Mouse (Mus musculus) forebrain, embryonic 15.5 days (tissue): Measurements from ENCODE around the gene Lipf. TPM values are rescaled to one million over a fixed set of nuclear protein-coding genes. Genes with fewer than 3 reads are reported as not detected.

Experiments used
- ATAC-seq: fragments of 200-750 bp; cut with Nextera tagmentation; replicated peaks from 2 replicates; pipeline ENCODE4 v1.8.0; 2017; ENCODE audit warnings: mild to moderate bottlenecking, moderate TSS enrichment, moderate library complexity
- H3K27ac ChIP-seq: fragments of 300-500 bp; sonication (generic); replicated peaks from 2 replicates; pipeline ENCODE4 v1.5.1; 2015; ENCODE audit warnings: mild to moderate bottlenecking, inconsistent platforms
- H3K27me3 ChIP-seq: fragments of 300-500 bp; sonication (generic); 2 replicates; pipeline ENCODE4 v1.6.1; 2015; ENCODE audit warnings: inconsistent platforms
- H3K36me3 ChIP-seq: fragments of 300-500 bp; sonication (generic); 2 replicates; pipeline ENCODE4 v1.6.1; 2015; ENCODE audit warnings: mild to moderate bottlenecking, inconsistent platforms
- H3K4me1 ChIP-seq: fragments of 300-500 bp; sonication (generic); 2 replicates; pipeline ENCODE4 v1.6.1; 2015; ENCODE audit warnings: inconsistent platforms
- H3K4me2 ChIP-seq: fragments of 300-500 bp; sonication (generic); replicated peaks from 2 replicates; pipeline ENCODE4 v1.6.1; 2015; ENCODE audit warnings: mild to moderate bottlenecking, inconsistent platforms
- H3K4me3 ChIP-seq: fragments of 300-500 bp; sonication (generic); 2 replicates; pipeline ENCODE4 v1.5.1; 2015; ENCODE audit warnings: mild to moderate bottlenecking, inconsistent platforms
- H3K9ac ChIP-seq: fragments of 300-500 bp; sonication (generic); replicated peaks from 2 replicates; pipeline ENCODE4 v1.6.1; 2015; ENCODE audit warnings: mild to moderate bottlenecking, inconsistent platforms
- H3K9me3 ChIP-seq: fragments of 300-500 bp; sonication (generic); 2 replicates; pipeline ENCODE4 v1.6.1; 2016; ENCODE audit warnings: inconsistent platforms
- WGBS: fragments of 180-500 bp; shearing (Covaris S2); methylation state at CpG from one replicate; pipeline ENCODE4 v1.1.7; 2015; ENCODE audit warnings: mixed read lengths; 5-methylcytosine and 5-hydroxymethylcytosine counted together
- polyA plus RNA-seq: library from polyadenylated mRNA; unstranded; fragments of >200 nt; fragmentation: Nextera tagmentation; extraction: Ambion mirVana; gene quantifications from 2 replicates; pipeline ENCODE4 v1.2.1, GENCODE M21; 2015

Lipf gene
- not detected in 2 replicates for polyA plus RNA-seq

DNA sequence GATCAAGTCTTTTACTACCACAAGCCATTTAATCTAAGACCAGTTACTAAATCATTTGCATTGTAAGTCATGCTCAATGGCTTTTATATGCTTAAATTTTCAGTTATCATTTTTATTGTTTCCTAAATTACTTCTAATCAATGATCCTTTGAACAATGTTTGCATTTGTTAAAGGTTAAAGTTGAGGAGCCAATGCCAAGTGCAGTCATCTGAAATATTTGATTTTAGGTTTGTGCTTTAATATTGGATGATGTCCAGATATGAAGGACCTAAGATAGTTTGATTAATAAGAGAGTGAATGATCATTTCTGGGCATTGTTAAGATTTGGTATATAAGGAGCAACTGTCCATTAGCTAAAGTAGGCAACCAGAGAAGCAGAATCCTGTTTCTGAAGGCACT is at the start of gene Lipf:
TSS of gene Lipf (plus strand) at position 301 of the 400 bp plus-strand sequence.
- Histone ChIP-seq H3K27me3 (no peaks in the 10 kb centered on the region), H3K4me3 (no peak within 1 kb of the TSS), H3K9ac (no peak within 1 kb of the TSS), H3K27ac (no peak within 1 kb of the TSS), H3K4me1 (no peaks in the 10 kb centered on the region), H3K4me2 (no peak within 1 kb of the TSS), H3K36me3 (no peaks in the 10 kb centered on the region), H3K9me3 (no peaks in the 10 kb centered on the region)
- ATAC-seq: no peak

DNA sequence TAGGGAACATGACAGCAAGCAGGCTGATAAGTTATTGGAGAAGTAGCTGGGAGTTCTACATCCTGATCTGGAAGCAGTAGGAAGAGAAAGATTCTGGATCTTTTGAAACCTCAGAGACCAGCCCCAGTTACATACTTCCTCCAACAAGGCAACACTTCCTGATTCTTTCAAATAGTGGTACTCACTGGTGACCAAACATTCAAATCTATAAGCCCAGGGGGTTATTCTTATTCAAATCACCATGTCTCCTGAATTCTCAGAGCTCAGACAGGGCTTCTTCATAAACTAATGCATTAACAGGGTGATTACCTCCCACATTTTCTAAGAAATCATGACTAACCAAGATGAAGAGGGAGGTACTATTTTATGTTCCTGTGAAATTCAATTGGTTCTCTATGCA is 36.9 kb upstream of the Lipf start:
- Histone ChIP-seq H3K9me3 (no peaks in the 10 kb centered on the region), H3K4me3 (no peak overlapping the region), H3K9ac (no peak overlapping the region), H3K27me3 (no peaks in the 10 kb centered on the region), H3K27ac (no peak overlapping the region), H3K4me1 (no peaks in the 10 kb centered on the region), H3K36me3 (no peaks in the 10 kb centered on the region), H3K4me2 (no peak overlapping the region)
- no peak for ATAC-seq

DNA sequence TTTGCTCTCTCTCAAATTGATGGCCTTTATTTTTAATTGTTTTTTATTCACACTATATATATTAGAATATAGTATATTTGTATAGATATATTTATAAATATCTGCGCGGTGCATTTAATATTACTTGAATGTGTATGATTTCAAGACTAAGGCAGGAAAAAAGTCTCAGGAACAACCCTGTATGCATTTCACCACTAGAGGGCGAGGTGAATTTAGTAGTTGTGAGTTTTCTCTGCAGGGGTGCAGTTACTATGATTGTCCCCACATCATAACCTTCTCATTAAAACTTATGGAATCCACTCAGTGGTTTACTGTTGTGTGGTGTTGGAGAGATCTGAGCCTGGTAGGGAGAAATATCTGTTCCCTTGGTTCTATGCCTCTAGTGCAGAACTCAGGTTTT is 18.0 kb downstream of the Lipf start:
- no peaks in the 10 kb centered on the region for H3K4me1 ChIP-seq
- no peaks in the 10 kb centered on the region for H3K27me3 ChIP-seq
- no peak for ATAC-seq
- no peaks in the 10 kb centered on the region for H3K36me3 ChIP-seq
- H3K4me2 ChIP-seq: no peak overlapping the region
- H3K9ac ChIP-seq: no peak overlapping the region
- no peak overlapping the region for H3K4me3 ChIP-seq
- H3K27ac ChIP-seq: no peak overlapping the region
- WGBS: 46% methylated on average over 3 of the region's 3 CpGs
- no peaks in the 10 kb centered on the region for H3K9me3 ChIP-seq

DNA sequence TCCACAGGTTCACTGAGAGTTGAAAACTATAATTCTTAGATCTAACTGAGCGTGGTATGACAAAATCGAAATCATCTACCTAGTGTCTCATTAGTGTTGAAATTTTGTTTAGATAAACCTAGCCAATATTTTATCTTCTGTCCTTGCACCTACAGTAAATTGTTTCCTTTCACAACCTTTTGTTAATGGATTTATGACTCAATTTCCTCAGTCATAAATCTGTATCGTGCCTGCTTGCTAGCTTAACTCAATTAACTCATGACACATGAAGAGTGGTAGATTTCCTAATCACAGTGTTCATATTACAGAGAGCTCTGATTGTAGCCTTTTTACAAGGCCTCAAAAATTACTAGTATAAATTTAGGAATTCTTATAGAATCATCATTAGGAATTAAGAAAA is 22.1 kb downstream of the Lipf start:
- Histone ChIP-seq H3K4me3 (no peak overlapping the region), H3K9ac (no peak overlapping the region), H3K36me3 (no peaks in the 10 kb centered on the region), H3K9me3 (no peaks in the 10 kb centered on the region), H3K27ac (no peak overlapping the region), H3K27me3 (no peaks in the 10 kb centered on the region), H3K4me2 (no peak overlapping the region), H3K4me1 (no peaks in the 10 kb centered on the region)
- WGBS: 93% methylated on average over 3 of the region's 3 CpGs
- ATAC-seq: no peak

DNA sequence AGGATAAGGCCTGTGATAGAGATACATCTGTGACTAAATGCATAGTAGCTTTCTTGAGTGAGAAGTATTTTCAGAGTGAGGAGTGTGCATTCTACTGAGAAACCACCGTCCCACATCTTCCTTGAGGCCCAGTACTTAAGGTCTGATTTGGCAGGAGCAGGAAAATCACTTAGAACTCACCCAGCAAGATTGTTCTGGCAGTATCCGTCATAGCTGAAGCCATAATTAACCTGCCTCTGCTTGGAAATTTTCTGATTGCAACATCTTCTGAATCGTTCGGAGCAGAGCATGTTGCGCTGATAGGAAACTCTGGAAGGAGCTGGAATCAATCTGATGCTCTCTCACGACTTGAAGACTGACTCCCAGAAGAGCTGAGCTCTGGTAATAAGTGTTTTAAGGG is 47.0 kb downstream of the Lipf start, which contains the start of gene Lipk:
TSS of gene Lipk (plus strand) at position 289 of the 400 bp plus-strand sequence.
- Histone ChIP-seq H3K36me3 (no peaks in the 10 kb centered on the region), H3K27me3 (no peaks in the 10 kb centered on the region), H3K27ac (no peak within 1 kb of the TSS), H3K4me3 (no peak within 1 kb of the TSS), H3K9ac (no peak within 1 kb of the TSS), H3K4me1 (no peaks in the 10 kb centered on the region), H3K4me2 (no peak within 1 kb of the TSS), H3K9me3 (no peaks in the 10 kb centered on the region)
- 87% methylated on average over 6 of the region's 6 CpGs for WGBS
- ATAC-seq: no peak

DNA sequence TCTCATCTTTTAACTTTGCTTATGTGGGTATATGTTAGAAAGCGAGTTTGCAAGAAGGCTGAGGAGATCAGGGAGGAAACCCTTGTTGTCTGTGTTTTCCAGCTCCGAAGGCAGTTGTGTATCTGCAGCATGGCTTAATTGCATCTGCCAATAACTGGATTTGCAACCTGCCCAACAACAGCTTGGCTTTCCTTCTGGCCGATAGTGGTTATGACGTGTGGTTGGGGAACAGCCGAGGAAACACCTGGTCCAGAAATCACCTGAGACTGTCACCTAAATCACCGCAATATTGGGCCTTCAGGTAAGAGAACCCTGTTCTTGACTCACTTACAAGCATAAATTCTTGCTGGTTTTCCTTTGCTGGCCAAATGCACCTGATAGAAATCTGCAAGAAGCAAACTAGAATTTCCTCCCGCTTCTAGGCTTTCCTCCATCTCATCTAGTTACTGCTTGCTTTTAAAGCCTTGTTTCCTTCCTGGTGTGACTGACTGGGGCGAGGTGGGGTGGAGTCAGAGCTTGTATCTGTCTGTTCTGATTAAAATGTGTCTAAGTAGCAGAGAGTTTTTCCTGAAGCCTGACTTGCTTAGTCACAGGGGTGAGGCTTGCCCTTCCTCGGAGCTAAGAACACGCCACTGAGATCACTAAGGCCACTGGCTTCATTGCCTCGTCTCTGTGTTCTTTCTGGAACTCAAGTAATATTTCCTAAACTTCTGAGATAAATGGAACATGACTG is 60.6 kb downstream of the Lipf start:
- Histone ChIP-seq H3K4me3 (no peak overlapping the region), H3K27ac (no peak overlapping the region), H3K27me3 (no peaks in the 10 kb centered on the region), H3K9me3 (no peaks in the 10 kb centered on the region), H3K9ac (no peak overlapping the region), H3K4me1 (no peaks in the 10 kb centered on the region), H3K4me2 (no peak overlapping the region), H3K36me3 (no peaks in the 10 kb centered on the region)
- ATAC-seq: no peak
- 90% methylated on average over 11 of the region's 11 CpGs for WGBS

DNA sequence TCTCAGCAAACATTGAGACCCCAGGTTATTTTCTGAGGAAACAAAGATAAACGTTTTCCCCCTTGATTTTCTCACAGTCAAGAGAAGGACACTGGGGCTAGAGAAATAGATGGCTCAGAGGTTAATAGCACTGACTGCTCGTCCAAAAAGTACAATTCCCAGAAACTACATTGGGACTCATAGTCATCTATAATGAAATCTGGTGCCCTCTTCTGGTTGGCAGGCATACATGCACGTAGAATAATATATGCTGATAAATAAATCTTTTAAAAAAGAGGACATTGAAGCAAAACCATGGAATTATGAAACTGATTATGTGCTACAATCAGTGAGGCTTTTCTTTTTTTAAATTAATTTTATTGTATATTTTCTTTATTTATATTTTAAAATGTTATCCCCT is 61.8 kb downstream of the Lipf start:
- Histone ChIP-seq H3K27me3 (no peaks in the 10 kb centered on the region), H3K4me1 (no peaks in the 10 kb centered on the region), H3K4me2 (no peak overlapping the region), H3K36me3 (no peaks in the 10 kb centered on the region), H3K4me3 (no peak overlapping the region), H3K27ac (no peak overlapping the region), H3K9ac (no peak overlapping the region), H3K9me3 (no peaks in the 10 kb centered on the region)
- WGBS: 51% methylated on average over 3 of the region's 3 CpGs
- no peak for ATAC-seq

Other genes starting within 250 kb of the Lipf start
- gene Lipo2, start 209.8 kb upstream of the Lipf start, polyA plus RNA-seq: 0.34 and 0.56 TPM in 2 replicates
- gene Lipo3, start 199.2 kb upstream of the Lipf start, polyA plus RNA-seq: 9.1 and 10.6 TPM in 2 replicates
- not detected in 2 replicates for gene Lipo1, start 173.7 kb upstream of the Lipf start, polyA plus RNA-seq
- not detected in 2 replicates for gene Lipk, start 47.1 kb downstream of the Lipf start, polyA plus RNA-seq
- gene Lipn, start 106.2 kb downstream of the Lipf start, polyA plus RNA-seq: not detected in 2 replicates
- not detected in 2 replicates for gene Lipm, start 139.7 kb downstream of the Lipf start, polyA plus RNA-seq
- not detected in 2 replicates for gene Ankrd22, start 204.9 kb downstream of the Lipf start, polyA plus RNA-seq
- 7.1 and 7.5 TPM in 2 replicates for gene Stambpl1, start 231.0 kb downstream of the Lipf start, polyA plus RNA-seq